Mouse (Mus musculus) embryo, embryonic 9.5 days (tissue): ENCODE results near the gene Gm17660.

ENCODE experiments used
- DNase-seq: peaks from one replicate; pipeline ENCODE4 v3.0.0-alpha.2; 2017; ENCODE audit errors: extremely low spot score

Gene Gm17660

DNA sequence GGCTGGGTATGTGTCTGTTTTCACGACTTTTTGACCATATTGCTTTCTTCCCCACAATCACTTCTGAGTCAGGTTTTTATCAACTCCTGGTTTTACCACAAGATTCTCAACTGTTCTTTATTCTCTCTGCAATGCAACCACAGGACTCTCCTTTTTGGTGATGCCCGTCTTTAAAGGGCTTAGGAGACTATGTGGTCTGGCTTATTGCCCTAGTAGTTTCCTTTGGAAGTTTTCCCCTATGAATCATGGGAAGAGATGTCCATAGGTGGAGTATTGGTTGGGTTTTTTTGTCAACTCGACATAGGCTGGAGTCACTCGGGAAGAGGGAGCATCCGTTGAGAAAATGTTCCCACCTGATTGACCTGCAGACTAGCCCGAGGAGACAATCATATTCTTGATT is 3.3 kb upstream of the Gm17660 start:
- DNase-seq = no peak

GRCm38 (mm10) chr5:104076361-104076760 is 1.0 kb downstream of the Gm17660 start:
- no peak for DNase-seq

GRCm38 (mm10) chr5:104074388-104074787 is 3.0 kb downstream of the Gm17660 start:
- peak; percentile 60 for DNase-seq

GRCm38 (mm10) chr5:104073602-104074001 is 3.8 kb downstream of the Gm17660 start:
- DNase-seq = no peak

- DNase-seq = peak; percentile 78
Observed at GRCm38 (mm10) chr5:104072272-104072886, 5.0 kb downstream of the Gm17660 start.

- no peak for DNase-seq
Observed at GRCm38 (mm10) chr5:104071048-104071447, 6.4 kb downstream of the Gm17660 start.

GRCm38 (mm10) chr5:104068751-104069150 is 8.7 kb downstream of the Gm17660 start:
- DNase-seq = peak; percentile 24

GRCm38 (mm10) chr5:104062773-104063551 is 14.4 kb downstream of the Gm17660 start:
- DNase-seq = no peak

- DNase-seq = no peak
Observed at GRCm38 (mm10) chr5:104061936-104062772, 15.3 kb downstream of the Gm17660 start.

GRCm38 (mm10) chr5:104060429-104060828 is 17.0 kb downstream of the Gm17660 start:
- no peak for DNase-seq

DNA sequence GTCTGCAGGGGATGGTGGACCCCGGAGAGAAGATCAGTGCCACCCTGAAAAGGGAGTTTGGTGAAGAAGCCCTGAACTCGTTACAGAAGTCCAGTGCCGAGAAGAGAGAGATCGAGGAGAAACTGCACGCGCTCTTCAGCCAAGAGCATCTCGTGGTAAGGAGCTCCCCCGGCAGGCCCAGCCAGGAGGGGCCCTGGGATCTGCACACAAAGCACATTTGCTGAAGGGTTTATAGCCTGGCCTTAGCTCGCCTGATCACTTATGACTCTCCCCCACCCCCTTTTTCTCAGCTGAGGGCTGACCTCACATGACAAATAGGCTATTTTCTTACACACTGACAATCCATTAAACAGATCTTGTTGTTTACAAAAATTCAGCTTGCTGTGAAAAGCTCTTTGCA is 17.8 kb downstream of the Gm17660 start:
- DNase-seq = no peak

DNA sequence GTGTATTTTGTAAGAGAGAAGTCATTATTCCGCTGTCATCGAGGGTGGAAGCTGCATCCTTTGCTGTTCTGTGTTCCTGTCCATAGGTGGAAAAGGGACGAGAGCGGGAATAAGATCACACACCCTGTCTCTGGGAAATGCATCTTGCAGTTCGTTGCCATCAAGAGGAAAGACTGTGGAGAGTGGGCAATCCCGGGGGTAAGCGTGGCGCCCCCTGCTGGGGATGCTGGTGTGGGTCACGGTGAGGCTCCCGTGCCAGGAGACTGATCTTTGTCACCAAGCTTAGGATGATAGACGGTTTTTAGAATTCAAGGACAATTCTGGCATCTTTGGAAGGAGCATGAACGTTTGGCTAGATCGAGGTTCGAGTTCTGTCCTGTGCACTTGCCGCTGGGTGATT is 19.4 kb downstream of the Gm17660 start:
- DNase-seq = peak; percentile 46

GRCm38 (mm10) chr5:104056295-104056694 is 21.1 kb downstream of the Gm17660 start:
- no peak for DNase-seq

GRCm38 (mm10) chr5:104055816-104056215 is 21.6 kb downstream of the Gm17660 start:
- no peak for DNase-seq

- DNase-seq = no peak
Observed at GRCm38 (mm10) chr5:104054938-104055337, 22.5 kb downstream of the Gm17660 start.

DNA sequence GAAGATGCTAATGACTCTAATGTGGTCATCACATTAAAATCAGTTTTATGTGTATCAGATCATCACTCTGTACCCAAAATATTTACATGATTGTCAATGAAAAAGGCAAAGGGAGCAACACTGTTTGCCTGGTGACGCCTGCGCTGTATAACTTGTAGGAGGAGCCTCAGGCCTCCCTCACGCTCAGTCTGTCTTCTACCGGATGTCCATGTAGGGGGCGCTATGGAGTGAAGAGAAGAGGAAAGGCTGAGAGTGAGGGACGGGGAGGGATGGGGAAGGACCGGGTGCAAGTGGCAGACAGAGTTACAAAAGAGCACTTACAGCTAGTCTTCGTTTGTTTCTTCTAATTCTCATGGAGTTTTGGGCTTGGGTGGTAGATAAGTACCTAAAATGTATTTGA is 24.5 kb downstream of the Gm17660 start:
- peak; percentile 25 for DNase-seq

GRCm38 (mm10) chr5:104048139-104048538 is 29.3 kb downstream of the Gm17660 start:
- DNase-seq = no peak

DNA sequence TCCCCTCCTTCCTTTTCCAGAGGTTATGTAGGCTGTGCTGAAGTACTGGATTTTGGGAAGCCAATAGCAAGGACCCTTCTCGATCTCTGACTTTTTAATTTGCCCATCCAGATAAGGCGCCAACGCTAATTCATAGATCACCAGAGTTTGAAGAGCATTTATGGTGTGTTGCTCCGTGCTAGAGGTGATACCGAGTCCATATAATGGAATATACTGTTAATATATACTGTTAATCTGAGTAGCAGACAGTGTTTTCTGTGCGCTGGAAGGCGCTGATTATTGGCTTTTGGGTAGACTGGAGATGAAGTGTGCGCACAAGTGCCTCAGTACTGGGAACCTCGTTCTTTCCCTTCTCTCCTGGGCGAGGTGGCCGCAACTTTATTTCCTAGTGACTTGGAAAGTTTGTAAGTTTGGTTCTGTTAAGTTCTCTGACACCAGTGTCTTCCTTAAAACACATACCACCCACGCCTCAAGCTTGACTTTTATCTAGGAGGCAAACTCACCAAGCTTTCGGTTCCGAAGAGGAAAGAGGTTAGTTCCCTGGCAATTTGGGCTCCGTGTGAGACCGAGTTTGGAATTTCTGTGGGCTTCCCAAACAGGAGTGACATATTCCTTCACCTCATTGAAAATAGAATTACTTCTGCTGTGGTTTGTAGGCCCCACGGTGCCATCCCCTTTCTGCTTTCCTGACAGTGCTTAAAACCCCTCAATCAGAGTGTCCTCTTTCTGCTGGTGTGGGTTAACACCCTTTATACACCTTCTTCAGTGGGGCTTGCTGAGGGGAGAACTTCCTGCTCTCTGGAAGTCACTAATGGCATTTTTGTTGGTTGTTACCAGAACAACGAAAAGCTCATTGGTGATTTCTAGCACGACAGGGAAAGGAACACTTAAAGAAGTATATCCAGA is 30.0 kb downstream of the Gm17660 start:
- DNase-seq = peak; percentile 31

GRCm38 (mm10) chr5:104046256-104047199 is 30.9 kb downstream of the Gm17660 start, which contains the start of gene Nudt9:
Gene Nudt9, plus strand, starts transcription at chr5:104046306.
- peak; percentile 96 for DNase-seq

GRCm38 (mm10) chr5:104043704-104044103 is 33.7 kb downstream of the Gm17660 start:
- no peak for DNase-seq
